Mouse (Mus musculus): ENCODE results near the gene Dok7. TPM values are rescaled to one million over a fixed set of nuclear protein-coding genes. Genes with fewer than 3 reads are reported as not detected.

Gene Dok7
- total RNA-seq, 2 experiments from 2014 or later: 26.8 to 28.4 TPM

DNA sequence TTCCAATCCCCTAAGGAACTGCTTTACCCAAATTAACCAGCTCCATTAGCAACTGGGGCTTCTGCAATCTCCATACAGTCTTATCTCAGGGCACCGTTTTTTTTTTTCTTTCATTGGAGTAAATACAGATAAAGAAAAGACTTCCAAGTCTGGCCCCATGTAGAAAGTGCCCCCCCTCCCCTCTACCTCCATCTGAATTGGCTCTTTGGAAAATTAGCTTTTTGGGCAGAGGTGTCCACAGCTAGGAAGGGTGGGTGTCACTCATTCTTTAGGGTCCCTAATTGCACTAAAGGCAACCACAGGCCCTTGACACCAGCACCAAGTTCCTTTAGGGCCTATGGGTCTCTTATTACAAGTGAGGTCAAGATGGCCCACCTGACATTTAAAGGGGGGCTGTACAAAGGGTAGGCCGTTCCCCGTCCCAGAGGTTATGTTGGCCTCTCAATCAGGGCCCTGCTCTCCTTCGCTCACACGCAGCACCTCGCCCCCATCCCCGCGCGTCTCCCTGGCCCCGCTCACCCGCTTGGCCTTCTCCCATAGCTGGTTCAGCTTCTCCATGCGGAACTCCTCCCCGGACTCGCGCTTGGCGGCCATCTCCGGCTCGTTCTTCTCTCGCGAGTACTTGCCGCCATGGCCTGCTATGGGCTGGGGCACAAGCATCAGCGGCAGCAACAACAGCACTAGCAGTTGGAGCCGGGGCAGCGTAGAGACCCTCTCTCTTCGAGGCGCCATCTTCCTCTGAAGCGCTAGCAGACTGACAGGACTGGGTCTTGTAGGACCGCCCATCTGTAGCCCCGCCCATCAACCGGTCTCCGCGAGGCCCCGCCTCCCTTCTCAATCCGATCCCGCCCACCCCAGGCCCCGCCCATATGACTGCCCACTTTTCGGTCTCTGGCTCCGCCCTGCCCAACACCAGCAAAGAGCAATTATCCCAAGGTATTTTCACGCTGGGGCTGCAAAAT, 48.7 kb downstream of the Dok7 start, which contains the start of gene Lrpap1:
Lrpap1 (minus strand) TSS at position 807 of the 962 bp plus-strand sequence.
- DNase-seq: peak; percentile 85 to 86
- intact Hi-C loops (cut with DNase I): no loop called here

DNA sequence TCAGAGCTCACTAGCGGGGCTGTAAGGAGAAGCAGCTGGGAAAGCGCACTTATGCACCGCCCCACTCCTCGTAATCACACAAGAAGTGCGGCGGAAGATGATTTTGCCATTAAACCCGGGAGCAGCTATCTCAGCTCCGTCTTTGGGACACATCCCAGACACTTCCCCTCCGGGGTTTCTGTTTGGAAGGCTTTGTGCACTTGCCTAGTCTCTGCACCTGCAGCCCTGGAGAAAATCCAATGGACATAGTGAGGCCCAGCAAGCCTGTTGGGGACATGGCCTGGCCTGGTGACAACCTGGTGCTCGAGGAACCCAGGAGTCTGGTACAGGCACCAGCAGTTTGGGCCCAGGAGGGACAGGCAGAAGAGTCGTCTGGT, 49.3 kb downstream of the Dok7 start:
- intact Hi-C loops (cut with DNase I): no loop called here
- DNase-seq: no peak

DNA sequence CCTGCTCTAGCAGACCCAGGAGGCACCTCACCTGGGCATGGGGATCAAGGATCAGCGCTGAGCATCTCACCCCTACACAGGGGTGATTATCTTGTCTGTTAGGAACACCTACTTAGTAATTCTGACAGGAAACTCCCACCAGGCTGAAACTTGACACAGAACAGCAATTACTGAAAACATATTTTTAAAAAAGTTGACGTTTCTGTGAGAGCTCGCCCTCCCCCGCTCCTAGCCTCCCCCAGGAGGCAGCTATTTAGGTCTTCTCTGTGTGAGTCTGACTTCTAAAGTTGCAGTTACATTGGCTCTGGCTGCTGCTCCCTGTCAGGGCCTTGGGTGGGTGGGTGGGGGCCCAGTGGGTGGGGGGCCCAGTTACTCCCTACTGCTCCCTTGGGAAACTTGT, 55.9 kb downstream of the Dok7 start:
- intact Hi-C loops (cut with DNase I): no loop called here
- no peak for DNase-seq

DNA sequence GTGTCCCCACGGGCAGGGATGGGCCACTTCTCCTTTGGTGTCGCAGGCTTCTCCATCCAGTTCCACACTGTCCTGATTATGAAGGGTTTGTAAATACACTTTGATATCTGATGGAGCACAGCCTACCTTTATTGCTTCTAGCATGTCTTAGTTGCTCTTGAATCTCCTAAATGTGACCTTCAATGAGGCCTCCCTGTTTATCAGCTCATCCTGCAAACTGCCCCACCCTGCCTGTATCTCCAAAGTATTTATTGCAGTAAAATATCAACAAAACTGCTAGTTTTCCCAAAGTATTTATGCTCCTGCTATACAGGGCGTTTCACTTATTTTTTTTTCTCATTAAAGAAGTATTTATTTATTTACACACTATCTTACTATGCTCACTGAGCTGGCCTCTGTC, 59.4 kb downstream of the Dok7 start:
- DNase-seq: no peak
- intact Hi-C loops (cut with DNase I): no loop called here

DNA sequence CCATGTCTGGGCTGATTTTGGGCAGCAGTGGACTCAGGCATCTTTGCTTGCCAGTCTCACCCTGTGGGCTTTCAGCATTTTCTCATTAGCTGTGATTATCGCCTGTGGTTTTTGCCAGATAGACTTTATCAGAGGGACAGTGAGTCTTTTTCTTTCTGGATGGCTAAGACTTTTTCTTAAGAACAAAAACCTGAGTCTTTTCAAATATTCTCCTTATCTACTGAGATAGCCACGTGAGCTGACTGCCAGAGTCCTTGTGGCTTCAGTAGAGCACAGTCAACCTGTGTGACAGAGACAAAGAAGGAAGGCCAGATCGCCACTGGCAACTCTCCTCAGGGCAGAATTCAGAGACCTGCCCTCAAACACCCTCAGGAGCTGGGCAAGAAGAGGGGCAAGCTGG, 61.1 kb downstream of the Dok7 start:
- DNase-seq: no peak
- intact Hi-C loops (cut with DNase I): no loop called here

DNA sequence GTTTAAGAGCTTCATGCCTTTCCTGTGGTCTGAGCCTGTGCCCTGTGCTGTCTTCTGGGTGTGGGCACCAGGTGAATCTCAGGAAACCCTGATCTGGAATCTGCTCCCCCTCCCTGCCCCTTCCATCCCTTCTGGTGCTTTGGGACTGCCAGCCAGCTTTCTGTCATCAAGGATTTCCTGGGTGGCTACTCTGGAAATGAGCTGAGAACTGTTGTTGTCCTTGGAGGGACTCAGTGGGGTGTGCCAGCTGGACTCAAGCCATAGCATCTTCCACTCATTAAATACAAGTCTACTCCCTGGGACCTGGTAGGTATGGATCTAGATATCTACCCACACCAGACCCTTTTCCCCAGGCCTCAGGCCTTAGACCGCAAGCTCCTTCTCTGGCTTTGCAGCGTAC, 61.9 kb downstream of the Dok7 start:
- intact Hi-C loops (cut with DNase I): no loop called here
- DNase-seq: no peak

DNA sequence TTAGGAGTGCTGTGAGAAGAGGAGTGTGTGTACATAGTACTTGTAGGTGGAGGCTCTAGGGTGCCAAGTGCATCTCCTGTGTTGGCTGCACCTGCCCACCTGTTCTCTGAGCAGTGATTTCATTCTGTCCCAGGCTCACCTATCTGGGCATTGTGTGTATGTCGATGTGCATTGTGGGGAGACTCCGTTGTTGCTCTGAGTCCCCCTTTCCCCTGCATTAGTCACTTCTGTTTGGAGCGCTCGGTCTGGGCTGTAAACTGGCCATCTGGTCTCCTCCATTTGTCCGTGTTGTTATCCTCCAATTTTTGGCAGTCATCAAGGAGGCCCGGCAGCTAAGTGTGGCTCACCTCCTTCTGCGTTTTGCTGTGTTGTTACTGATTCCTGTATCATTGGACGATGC, 63.5 kb downstream of the Dok7 start:
- DNase-seq: no peak
- intact Hi-C loops (cut with DNase I): no loop called here

DNA sequence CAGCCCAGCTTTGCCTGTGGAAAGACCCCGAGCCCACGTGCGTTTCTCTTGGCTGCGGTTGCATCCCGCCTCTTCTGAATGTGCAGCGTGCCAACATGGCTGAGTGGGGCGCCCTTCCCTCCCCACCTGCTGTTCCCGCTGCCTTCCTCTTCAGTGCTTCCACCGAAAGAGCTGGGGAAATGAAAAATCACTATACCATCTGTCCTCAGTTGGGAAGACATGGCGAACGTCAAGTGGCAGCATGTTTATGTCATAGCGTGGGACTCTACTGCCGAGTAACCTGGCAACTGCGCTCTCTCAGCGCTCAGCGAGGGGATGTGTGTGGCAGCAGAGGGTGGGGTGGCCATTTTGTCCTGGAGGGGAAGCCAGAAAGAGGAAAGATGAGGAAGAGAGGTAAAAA, 72.6 kb downstream of the Dok7 start:
- no peak for DNase-seq
- intact Hi-C loops (cut with DNase I): no loop called here

DNA sequence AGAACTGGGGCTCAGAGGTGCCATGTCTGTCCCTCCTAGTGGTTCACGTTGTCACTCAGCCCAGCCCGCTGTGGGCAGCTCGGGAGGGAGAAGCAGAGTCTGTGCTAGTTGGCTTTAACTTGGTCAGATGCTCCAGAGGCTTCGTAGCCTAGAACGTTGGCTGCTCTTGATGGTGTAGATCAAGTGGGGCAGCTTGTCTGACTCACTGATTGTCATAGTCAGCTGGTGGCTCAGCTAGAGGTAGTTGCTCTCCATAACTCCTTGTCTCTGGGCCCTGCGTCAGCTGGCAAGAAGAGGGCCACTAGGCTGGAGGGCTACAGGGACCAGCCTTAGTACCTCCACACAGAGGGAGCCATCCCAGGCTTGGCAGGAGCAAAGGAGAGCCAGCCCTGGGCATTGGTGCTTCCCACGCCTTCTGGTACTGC, 73.2 kb downstream of the Dok7 start:
- no peak for DNase-seq
- intact Hi-C loops (cut with DNase I): loop anchor here (5.0 kb wide), 1 partner anchor 77 kb away; no protein-coding TSS in a partner anchor

DNA sequence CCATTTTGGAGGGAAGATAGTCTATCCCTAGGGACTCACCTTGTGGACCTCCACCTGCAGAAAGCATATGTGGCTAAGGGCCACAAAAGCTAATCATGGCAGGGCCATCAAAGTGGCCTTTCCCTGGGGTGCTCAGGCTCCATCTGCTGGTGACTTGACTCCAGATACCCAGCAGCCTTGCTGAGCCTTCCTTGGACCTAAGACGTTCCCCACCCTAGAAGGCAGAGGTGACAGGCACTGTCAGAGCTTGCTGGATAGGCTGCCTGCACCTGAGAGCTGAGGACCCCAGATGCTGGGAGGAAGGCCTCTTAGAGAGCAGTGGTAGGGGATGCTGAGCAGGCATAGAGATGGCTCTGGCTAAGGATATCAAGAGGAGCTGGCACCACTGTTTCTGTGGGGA, 74.7 kb downstream of the Dok7 start:
- no peak for DNase-seq
- intact Hi-C loops (cut with DNase I): loop anchor here (5.0 kb wide), 1 partner anchor 79 kb away; no protein-coding TSS in a partner anchor

DNA sequence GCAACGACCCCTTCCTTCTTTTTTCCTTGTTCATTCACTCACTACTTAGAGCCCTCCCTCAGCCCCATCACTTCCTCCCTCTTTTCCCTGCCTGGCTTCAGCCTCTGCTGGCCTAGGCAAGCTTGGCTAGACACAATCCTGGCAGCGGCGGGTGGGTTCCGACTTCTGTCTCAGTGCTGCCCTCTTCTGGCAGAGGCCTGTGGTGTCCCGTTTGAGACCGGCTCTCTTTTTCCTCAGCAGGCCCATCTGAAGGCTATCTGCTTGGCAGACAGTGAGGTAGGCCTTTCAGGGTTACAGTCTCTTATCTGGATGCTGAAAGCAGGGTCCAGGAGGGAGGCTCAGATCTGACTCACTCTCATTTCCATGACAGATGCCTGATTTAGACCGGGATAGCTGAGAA, 75.2 kb downstream of the Dok7 start:
- intact Hi-C loops (cut with DNase I): loop anchor here (5.0 kb wide), 1 partner anchor 79 kb away; no protein-coding TSS in a partner anchor

DNA sequence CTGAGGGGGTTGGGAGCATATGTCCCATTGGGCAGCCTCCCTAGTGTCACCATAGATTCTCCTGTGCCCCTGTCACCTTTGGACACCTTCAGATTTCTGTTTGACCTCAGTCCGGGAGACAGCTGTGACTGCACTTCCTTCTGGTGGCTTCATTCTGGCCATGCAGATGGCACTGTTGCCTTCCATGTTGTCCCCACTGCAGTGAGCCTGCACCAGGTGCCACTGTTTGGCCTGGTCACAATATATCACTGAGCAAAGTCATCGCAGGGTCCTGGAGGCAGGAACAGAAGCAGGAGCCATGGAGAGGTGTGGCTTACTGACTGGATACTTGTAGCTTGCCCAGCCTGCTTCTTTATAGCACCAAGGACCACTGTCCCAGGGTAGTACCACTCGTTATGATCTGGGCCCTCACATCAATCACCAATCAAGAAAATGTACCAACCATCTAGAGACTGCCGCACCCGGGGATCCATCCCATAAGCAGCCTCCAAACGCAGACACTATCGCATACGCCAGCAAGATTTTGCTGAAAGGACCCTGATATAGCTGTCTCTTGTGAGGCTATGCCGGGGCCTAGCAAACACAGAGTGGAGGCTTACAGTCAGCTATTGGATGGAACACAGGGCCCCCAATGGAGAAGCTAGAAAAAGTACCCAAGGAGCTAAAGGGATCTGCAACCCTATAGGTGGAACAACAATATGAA, 75.9 kb downstream of the Dok7 start:
- intact Hi-C loops (cut with DNase I): loop anchor here (5.0 kb wide), 1 partner anchor 80 kb away; no protein-coding TSS in a partner anchor
- no peak for DNase-seq

More for the DNA sequence above, 75.2 kb downstream of the Dok7 start:
- DNase-seq: peak; percentile 77 to 82

DNA sequence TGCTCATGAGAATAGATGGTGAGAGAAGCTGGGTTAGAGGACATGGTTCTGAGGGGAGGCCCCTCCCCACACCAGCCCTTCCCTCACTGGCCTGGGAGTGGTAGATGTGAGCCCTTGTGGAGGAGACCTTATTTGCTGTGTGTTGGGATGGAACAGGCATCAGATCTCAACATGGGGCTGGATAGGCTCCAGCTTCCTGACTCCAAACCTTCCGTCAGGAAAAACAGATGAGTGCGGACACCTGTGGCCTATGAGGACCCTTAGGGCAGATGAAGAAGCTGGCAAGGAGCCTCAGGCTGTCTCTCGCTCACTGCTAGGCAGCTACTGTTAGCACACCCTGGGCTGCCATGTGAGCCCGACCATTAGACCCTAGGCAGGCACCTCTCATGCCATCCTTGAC, 76.9 kb downstream of the Dok7 start:
- no peak for DNase-seq
- intact Hi-C loops (cut with DNase I): loop anchor here (5.0 kb wide), 1 partner anchor 81 kb away; no protein-coding TSS in a partner anchor

DNA sequence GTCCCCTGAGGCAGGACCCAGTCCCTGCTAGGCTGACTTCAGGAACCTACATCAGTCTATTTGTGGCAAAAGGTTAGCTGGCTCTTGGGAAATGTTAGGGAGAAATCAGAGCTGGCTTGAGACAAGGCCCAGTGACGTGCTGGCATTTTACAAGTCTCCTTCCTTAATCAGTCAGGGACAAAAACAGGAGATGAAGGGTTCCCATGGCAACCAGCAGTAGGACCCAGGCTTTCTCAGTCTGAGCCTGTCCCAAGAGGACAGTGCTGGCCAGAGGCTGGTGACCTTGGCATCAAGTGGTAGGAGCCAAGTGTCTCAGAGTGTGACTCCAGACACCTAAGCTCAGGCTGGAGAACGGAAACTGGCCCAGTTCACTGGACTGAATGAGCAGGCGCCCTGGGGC, 77.7 kb downstream of the Dok7 start:
- no peak for DNase-seq
- intact Hi-C loops (cut with DNase I): loop anchor here (5.0 kb wide), 1 partner anchor 82 kb away; no protein-coding TSS in a partner anchor

DNA sequence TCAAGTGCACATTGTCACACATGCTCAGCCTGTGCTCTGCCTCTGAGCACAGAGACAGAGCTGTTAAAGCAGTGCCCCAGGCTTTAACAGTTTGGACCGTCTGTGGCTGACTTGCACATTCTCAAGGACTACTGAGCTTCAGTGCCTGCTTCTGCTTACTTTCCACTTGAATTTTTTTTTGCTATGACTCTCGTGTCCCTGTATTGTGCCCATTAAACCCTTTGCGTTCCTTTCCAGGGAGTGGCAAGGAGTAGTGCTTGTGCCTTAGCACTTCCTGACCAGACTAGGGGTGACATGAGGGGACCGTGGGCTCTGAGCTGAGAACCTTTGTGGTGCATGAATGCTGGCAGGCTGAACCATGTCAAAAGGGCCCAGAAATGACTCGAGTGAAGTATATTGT, 79.3 kb downstream of the Dok7 start:
- intact Hi-C loops (cut with DNase I): no loop called here
- DNase-seq: no peak

Small RNAs within 50 kb of the gene (microRNA-seq; reads per million reads assigned to microRNA genes)
- gene Mir3097: 1.5 to 1.8 reads per million in 2 experiments

Other genes starting within 250 kb of the Dok7 start
- gene Msantd1, start 148.8 kb upstream of the Dok7 start, total RNA-seq (2021): under 1 TPM; 0.13 to 0.49 TPM
- 1 to 10 TPM; 2.5 to 3.8 TPM for gene Rgs12, start 107.3 kb upstream of the Dok7 start, total RNA-seq (2021)
- gene Hgfac, start 15.3 kb upstream of the Dok7 start, total RNA-seq (2021): under 1 TPM in 1 of 2 experiments, not detected in 1; 0.37 TPM
- gene Lrpap1, start 49.0 kb downstream of the Dok7 start, total RNA-seq (2021): 10 to 100 TPM; 28.4 to 28.5 TPM
- gene Adra2c, start 221.6 kb downstream of the Dok7 start, total RNA-seq (2021): under 1 TPM; 0.17 to 0.28 TPM

Data from gastrocnemius, postnatal 36 days (tissue).